Mouse (Mus musculus) gastrocnemius, postnatal 10 days (tissue): ENCODE measurements at regions not wholly inside any gene's neighbourhood (a gene's known extent, or its start where the extent isn't known, plus 50 kb on each side); places are given as distances from the start of the nearest gene placed in this dataset.

ENCODE experiments used
- DNase-seq: peaks from one replicate; pipeline ENCODE4 v3.0.0; 2021; ENCODE audit warnings: mixed read lengths

DNA sequence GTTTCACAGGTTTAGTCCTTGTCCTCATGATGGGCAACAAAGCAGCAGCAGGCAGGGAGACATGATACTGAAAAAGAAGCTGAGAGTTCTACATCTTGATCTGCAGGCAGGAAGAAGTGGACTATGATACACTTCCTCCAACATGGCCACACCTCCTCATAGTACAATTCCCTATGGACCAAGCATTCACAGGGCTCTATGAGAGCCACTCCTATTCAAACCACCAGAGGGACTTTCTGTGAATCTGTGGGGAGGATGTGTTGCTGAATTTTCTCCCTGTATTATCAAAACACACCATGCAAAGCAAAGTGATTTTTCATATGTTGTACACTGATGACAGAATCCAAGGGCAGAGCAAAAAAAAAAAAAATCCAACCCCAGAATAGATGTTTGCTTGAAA is 594.3 kb downstream of the Epha4 start:
- no peak for DNase-seq

DNA sequence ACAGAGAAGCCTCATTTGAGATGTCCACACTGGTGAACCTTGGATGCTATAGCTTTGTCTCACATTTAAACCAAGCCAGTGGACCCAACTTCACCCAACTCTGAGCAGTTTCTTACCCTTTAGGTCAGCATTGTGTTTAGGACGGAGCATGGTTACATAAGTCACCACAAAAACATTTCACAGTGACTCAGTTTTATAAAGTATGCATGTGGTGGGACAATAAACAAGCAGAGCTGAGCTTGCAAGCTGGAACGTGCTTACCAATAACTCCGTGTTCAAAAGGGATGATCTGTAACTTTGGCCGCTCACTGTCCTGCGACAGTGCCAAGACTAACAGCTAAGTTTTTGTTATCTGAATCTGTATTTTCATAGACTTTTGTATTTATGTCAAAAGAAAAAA is 587.8 kb downstream of the Epha4 start:
- no peak for DNase-seq

DNA sequence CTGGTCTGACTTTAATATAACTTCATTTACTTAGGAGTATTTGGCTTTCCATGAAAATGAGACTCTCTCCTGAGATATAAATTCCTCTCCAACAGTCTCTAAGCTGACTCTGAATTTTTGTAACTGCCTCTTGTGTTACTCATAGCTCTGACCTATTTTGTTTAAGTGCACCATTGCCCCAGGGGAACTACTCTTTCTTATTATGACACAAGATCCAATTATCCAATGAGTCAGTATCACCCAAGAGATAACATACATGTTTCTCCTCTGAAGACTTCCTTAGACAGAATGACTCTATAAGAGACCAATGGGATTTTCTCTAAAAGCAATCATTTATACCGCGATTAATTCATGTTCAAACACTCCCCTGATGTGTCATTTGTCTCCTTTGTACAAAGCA is 586.9 kb downstream of the Epha4 start:
- DNase-seq, result no peak

DNA sequence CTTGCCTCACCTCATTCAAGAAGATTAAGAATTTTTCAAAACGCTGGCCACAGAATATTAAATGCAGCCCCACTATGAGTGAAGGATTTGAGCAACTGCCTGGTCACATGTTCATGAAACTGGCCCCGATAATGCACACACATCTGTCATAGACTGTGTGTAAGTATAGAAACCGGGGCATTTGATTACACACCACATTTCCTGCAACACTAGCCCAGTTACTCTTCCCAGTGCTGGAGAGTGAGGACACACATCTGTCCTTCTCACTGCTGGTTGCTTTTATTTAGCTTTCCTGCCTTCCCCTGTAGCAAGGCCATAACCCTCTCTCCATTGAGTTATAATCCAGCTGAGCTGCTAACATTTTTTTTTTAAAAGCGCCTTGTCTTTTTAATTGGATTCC is 581.4 kb downstream of the Epha4 start:
- DNase-seq, result no peak

DNA sequence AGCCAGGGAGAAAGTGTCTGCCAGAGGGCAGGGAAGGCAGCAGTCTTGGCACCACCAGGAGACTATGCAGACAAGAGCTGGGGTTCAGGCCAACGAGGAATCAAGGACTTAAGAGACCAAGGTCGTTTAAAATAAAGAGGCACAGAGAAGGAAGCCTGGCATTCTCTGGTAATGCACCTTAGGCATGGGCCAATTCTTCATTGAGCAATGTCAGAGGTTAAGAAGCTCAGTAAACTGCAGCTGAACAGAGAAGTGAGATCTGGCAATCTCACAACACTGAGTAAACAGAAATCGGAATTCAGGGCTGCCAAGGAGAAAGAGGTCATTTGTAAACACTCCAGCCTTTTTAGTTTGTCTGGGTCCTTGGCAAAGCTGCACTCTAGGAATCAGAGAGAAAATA is 572.2 kb downstream of the Epha4 start:
- DNase-seq, result no peak

DNA sequence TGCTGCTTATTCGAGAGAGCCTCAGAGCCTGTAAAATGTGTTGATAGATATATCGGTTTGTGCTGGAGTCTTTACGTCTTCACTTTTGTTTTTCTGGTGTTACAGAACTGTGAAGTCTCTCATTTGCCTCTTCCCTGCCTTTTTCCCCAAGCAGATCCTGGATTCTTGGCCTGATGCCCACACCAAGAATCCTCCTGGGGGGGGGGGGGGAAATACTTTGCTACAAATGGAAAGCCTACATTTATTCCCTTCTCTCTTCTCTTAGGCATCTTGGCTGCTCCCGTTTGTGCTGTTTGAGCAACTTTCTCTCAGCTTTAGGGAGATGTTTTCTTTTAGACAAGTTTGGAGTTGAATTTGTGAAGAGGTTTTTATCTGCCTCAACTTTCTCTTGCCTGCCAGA is 570.8 kb downstream of the Epha4 start:
- peak; percentile 10 for DNase-seq

DNA sequence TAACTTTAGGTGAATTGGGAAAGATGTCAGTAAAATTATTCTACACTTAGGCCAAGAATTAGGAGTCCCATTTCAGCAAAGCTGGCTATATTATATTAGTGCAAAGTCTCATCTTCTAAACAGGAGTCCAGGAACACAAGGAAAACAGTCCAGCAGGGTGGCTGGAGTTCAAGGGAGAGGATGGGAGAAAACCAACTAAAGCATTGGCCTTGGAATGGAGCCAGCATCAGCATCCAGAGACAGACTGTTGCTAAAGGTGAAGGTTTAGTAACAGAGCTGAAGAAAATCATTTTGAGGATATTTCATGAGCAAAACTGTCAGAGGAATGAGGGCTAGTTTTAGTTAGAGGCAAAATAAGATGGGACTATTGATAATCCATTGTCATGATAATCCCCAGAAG is 559.9 kb downstream of the Epha4 start:
- no peak for DNase-seq

DNA sequence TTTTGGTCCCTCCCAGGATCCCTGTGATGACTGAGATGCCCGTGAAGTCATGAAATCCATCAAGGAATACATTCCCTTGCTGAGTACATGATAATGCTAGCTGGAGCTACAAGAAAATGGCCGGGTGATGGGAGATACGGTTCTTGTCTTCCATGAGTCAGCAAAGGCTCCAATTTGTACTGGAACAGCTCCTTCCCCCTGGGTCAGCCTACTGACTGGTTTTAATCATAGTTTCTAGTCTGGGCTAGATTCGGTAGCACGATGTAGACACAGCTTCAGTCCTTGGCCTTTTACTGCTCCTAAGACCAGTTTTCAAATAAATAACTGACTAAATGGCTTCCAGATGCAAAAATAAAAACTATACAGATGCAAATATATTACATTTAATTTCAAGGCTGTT is 557.5 kb downstream of the Epha4 start:
- DNase-seq, result no peak

DNA sequence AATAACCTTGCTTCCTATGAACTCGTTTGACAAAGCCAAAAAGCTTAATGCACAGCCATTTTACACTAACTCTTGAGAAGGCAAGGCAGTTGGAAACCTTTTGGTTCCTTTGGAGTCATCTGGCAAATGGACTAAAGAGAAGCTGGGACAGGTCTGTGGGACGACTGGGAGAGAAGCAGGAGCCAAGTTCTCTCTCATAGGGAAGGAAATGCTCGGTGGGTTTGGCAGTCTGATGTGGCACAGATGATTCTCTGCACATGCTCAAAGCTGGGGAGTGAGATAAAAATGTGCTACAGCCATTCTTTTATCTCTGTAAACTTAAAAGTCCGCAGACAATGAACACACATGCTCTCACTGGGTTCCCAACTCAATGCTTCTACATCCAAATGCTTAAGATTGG is 556.2 kb downstream of the Epha4 start:
- DNase-seq, result no peak

DNA sequence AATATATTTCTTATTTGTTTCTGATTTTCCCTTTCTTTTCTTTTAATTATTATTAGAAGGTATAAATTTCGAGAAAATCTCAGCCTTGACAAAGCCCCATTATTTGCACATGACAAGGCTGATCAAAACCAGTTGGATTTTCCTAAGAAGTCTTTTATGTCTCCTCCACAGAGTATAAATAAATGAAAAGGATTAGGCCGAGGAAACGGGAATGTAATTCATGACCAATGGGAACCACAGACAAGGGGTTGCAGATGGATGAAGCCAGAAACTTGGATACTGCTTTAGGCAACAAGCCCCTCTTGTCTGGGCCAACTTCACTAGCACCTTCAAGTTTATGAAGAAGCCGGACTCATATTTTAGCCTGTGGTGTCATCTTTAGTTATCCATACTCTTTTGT is 542.4 kb downstream of the Epha4 start:
- no peak for DNase-seq

DNA sequence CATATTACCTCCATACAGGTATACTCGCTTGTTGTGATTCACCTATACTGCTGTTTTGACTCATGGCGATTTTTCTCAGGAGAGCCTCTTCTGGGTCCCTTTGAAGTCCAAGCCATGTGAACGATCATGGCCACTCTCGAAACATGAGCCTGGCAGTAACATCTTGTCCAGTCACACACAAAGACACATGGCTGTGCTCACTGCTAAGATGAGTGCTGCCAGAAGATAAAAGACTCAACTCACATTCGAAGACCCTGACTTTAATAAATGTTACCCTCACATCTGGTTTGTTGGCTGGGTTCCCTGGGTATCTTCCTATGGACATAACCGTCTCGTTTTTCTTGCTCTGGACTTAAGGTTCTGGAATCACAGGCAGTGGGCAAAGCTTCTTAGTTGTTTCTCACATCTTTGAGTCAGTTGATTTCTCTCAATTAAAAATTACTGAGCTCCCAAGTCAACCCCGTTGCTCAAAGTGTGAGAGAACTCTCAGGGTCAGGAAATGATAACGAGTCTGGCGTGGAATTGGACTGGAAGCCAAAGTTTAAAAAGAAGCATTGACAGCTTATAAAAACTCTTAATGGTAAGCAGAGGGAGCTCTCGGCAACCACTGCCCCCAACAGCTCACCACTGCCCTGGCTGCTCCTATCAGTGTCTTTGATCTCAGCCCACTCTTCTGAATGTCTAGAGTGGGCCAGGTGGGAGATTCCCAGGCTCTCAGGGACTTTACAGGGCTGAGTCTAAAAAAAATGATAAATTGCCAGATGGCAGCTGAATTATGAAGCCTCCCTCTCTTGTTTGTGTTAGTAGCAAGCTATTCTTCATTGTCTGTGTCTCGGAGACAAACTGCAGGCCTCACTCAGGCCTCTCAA is 539.6 kb downstream of the Epha4 start:
- DNase-seq, result no peak

DNA sequence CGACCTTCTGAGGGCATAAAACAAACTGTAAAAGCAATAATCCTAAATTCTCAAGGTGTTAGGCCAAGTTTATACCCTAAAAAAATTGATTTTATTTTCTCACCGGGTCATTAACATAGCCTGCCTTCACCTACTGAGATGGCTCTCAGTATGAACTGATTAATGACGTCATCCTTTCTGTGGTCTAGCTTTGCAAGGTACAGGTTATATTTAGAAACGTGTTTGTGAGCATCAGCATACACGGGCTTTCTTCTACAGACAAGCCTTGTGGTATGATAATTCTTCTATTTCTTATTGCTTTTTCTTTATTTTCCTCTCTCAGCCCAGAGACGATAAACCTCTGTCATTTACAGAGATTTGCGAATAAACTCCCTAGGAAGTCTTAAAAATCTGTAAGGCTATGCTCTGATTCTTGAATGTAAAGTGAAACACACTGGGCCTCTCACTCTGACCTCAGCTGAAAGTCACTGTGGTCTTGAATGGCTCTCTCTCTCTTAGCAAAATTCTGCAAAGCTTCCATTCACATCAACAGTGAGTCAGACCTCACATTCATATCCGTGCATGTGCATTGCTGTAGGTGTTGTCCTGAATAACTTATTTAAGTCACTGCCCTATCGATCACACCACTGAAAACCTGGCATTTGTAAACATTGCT is 534.3 kb downstream of the Epha4 start:
- DNase-seq, result no peak

DNA sequence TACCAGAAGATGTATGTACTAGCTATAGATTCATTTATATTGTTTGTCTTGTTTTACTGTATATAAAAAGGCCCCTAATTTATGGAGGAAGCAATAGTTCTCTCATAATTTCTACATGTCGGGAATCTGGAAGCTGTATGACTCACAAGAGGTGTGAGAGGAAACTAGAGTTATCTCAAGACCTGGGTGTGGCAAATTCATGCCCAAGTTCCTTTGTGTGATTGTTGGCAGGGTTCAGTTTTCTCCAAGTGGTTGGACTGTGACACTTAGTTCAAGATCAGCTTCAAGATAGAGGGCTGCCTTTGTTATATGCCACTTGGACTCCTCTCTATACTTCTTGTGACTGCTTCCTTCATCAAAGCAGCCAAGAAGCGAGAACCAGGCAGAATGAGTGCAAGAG is 521.1 kb downstream of the Epha4 start:
- no peak for DNase-seq

DNA sequence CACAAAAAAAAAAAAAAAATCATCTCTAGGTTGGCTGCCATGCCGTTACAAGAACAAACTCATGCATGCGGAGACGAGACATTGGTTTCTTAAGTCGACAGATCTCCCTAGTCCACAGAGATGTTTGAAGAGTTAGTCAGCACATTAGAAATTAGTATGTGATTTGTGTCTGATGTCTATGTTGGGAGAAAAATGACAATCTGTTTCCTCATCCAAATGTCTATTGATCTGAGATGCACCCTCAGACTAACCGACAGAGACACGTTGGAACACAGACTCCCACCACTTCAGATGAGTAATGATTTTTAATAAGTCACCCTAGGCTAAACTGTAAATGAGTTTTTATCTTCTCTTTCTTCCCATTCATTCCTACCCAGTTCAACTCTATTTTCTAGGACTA is 506.9 kb downstream of the Epha4 start:
- DNase-seq, result no peak

DNA sequence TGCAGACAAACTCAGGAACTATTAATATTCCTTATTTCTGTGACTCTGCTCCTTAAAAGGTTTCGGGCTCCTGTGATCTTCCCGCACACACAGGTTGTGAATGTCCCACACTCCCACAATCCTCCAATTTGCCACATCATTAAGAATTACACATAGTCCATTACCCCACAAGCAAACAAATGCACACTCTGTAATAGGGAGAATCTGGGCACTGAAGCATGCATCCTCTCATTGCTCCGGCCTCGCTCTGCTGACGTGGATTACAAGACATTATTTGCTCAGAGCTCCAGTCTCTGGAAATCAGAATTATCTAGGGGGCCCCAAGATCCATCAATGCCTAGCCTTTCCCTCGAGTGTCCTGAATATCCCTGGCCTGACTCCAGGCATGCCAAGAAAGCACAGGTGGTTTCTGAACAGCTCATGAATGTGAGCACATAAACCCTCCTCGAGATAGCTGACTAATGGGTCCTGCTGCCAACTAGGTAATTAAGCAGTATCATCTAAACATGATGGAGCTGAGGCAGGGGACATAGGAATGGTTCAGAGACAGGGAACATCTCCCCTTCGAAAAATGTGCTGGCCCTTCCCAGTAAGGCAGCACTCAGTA is 504.2 kb downstream of the Epha4 start:
- DNase-seq, result no peak

DNA sequence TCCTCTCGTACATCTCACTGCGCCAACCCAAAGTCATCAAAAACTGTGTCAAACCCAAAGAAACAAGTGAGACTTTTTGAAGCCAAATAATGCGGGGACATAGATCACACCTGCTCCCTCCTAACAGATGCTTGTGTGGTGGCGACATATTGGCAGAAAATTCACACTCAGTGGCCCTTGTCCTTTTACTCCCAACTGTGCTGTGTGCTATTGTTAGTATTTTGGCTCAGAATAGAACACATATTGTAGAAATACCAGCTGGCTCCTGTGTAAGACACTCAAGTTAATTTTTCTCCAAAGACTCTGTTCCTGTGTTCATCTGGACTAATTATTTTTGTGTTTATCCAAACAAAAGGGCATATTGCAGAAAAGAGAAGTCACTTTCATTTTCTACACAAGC is 487.2 kb downstream of the Epha4 start:
- DNase-seq, result no peak

DNA sequence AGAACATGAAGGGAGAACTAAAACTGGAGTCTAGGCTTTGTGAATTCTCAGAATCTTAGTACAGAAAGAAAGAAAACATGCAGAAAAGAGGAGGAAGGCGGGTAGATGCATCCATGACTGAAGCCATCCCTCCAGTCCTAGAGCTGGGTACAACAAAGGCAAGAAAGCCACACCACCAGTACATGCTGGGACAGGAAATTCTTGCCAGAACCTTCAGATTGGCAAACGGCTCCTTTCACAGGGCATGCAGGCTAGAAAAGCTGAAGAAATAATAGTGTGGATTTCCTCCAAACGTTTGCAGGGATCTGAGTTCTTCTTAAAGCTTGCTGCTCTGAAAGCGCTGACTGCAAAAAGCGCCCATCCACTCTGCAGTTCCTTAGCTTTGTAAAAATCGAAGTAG is 486.7 kb downstream of the Epha4 start:
- no peak for DNase-seq

DNA sequence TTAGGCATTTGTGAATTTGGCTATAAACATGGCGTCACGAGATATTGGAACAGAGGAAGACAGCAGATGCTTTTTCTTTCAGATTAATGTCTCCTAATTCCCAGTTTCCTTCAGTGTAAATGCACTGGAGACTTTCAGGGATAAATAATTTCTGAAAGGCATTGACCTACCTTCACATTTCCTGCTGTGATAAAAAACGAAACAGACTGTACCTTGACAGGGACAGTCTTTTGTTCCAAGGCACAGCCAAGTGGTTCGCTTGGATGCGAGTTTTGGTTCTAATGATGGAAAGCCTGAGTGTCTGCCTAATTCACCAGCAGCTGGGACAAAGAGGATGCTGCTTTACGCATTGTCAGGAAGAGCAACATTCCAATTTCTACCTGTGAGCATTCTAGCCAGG is 485.8 kb downstream of the Epha4 start:
- DNase-seq, result no peak

DNA sequence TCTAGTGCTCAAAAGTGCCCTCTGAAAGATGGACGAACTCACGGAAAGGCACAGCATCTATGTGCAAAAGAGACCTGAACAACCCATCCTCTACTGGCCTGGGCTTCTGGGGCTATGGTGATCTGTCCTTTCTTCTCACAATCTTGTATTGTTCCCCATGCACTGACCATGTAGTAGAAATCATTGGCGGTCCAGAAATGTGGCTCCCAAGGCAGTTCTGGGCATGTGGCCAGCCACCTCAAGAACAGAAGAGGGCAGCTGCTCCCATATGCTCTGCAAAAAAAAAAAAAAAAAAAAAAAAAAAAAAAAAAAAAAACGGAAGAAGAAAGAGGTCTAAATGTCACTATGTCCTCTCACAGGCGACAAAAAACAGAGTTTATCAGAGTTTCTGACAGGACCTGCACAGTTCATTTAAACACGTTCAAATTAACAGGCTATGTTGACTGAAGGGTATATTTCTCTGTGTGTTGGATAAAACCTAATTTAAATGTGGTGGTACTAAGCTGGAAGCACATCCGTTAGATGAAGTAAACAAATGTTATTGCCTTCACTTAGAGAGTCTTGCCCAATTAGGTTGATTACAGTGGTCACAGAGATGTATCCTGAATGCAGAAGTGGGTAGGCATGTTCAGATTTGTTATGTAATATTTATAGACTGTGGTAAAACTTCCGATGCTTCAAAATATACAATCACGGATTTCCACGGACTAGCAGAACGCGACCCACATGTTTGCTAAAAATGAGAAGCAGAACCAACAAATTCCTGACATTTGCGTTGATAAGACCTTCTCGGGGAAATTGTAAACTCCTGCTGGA is 470.9 kb downstream of the Epha4 start:
- peak; percentile 37 for DNase-seq

DNA sequence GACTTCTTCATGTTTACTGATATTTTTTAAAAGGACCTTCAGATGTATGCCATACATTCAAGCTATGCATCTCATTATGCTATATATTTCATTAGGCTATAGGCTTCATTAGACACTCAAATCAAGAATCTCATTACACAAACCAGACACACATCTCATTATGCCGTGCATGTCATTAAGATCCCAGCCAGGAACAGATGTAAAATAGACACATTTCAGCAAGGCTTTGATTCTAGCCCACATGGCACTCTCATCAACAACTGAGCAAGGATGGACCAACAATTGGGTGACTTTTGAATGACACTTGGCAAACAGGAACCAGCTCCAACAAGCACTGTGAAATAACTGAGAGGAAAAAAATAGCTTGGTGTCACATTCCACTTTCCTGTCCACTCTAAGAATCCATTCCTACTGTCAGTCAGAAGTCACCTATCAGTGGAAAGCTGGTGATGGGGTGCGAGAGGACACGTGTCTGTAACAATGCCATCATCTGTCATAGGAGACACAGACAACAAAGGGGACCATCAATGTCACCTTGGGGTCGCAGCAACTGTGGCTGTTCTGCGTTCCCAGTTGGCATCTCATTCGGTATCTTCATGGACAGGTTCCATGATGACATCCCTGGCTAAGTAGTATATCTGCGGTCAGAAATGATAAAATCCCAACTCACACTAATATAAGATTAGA is 466.0 kb downstream of the Epha4 start:
- DNase-seq, result no peak

DNA sequence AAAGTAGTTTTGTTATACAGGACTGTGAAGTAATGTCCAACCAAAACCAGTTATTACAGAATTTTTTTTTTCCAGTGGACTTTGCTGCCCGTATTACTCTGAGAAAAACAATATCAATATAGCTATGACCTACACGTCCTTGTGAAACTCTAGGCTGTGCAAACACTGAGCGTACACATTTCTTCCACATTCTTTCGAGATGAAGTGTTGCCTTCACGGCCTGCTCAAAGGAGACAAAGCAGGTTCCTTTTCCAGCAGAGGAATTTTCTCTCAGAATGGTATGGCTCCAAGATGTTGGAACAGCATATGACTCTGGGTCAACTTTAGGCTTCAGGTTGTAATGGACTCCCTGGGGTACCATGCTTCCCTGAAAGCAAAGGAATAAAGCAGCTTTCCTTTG is 463.6 kb downstream of the Epha4 start:
- no peak for DNase-seq

DNA sequence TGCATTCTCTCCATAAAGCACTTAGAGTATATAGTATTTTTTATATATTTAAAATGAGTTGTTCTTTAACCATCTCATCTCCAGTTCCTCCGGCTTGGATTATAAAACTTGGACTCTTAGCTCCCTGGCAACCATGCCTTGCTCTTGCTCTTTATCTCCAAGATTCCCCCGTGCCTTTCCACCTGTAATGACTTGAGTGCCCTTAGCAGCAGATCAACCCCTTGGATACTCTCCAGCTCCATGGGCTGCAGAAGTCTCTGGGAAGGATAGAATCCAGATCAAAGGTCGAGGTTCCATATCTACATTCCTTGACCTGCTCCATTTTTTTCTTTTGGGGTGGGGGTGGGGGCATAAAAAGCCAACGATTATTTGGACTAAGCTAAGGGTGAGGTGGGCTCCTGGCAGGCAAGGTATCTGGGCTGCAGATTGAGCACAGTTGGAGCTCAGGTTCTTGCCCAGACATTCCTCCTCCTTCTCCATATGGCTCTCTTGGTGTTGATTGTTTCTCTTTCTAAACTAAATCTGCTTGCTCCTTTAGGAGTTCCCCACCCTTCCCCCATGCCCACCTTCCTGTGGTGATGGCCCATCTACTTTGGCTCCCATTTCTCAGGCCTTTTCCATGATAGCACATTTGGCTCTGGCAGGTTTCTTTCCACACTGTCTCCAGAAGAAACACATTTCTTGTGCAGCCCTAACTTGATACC is 460.9 kb downstream of the Epha4 start:
- no peak for DNase-seq
